Mouse (Mus musculus) midbrain, embryonic 10.5 days (tissue): ENCODE results near the gene Dhfr. TPM values are rescaled to one million over a fixed set of nuclear protein-coding genes. Genes with fewer than 3 reads are reported as not detected.
"Not testable (repeated sequence)": the region's sequence is repeated elsewhere in the genome, so short reads cannot be mapped to it uniquely, and the experiment has no call there.

Source experiments
- DNase-seq: peaks from one replicate; pipeline ENCODE4 v3.0.0-alpha.2; 2017; ENCODE audit warnings: low spot score
- H3K27ac ChIP-seq: fragments of 300-500 bp; sonication (generic); replicated peaks from 2 replicates; pipeline ENCODE4 v1.5.1; 2016; ENCODE audit warnings: mild to moderate bottlenecking
- H3K27me3 ChIP-seq: fragments of 300-500 bp; sonication (generic); 2 replicates; pipeline ENCODE4 v1.6.1; 2016; ENCODE audit warnings: low read depth, mild to moderate bottlenecking; ENCODE audit not compliant: poor library complexity, severe bottlenecking
- H3K36me3 ChIP-seq: fragments of 300-500 bp; sonication (generic); 2 replicates; pipeline ENCODE4 v1.6.1; 2016; ENCODE audit warnings: mild to moderate bottlenecking, moderate library complexity
- H3K4me1 ChIP-seq: fragments of 300-500 bp; sonication (generic); 2 replicates; pipeline ENCODE4 v1.6.1; 2016
- H3K4me3 ChIP-seq: fragments of 300-500 bp; sonication (generic); 2 replicates; pipeline ENCODE4 v1.5.1; 2016; ENCODE audit warnings: mild to moderate bottlenecking, moderate library complexity
- H3K9me3 ChIP-seq: fragments of 300-500 bp; sonication (generic); replicated peaks from 2 replicates; pipeline ENCODE4 v1.6.1; 2016; ENCODE audit warnings: mild to moderate bottlenecking
- WGBS: fragments of 180-500 bp; shearing (Covaris S2); methylation state at CpG from one replicate; pipeline ENCODE4 v1.1.7; 2016; 5-methylcytosine and 5-hydroxymethylcytosine counted together
- polyA plus RNA-seq: library from polyadenylated mRNA; unstranded; fragments of >200 nt; fragmentation: Nextera tagmentation; extraction: Ambion mirVana; gene quantifications from 2 replicates; pipeline ENCODE4 v1.2.1, GENCODE M21; 2016

The Dhfr gene
- polyA plus RNA-seq, 1 experiment from 2014 or later: 28.5 TPM

- DNase-seq: no peak
- Histone ChIP-seq H3K36me3 (peaks cover 90% of the 10 kb centered on the region), H3K27ac (no peak overlapping the region), H3K27me3 (no peaks in the 10 kb centered on the region), H3K4me3 (no peak overlapping the region), H3K4me1 (no peaks in the 10 kb centered on the region), H3K9me3 (no peaks in the 10 kb centered on the region)
- WGBS: 83% methylated on average over 5 of the region's 5 CpGs
These were observed 8.2 kb upstream of the Dhfr start for GRCm38 (mm10) chr13:92346338-92346737.

GRCm38 (mm10) chr13:92351100-92351499, 3.4 kb upstream of the Dhfr start:
- no peak overlapping the region for H3K27ac ChIP-seq
- no peak overlapping the region for H3K4me3 ChIP-seq
- 97% methylated on average over 6 of the region's 6 CpGs for WGBS
- H3K4me1 ChIP-seq: peaks cover 22% of the 10 kb centered on the region
- DNase-seq: no peak
- H3K27me3 ChIP-seq: no peaks in the 10 kb centered on the region
- H3K36me3 ChIP-seq: peaks cover 58% of the 10 kb centered on the region
- no peaks in the 10 kb centered on the region for H3K9me3 ChIP-seq

DNA sequence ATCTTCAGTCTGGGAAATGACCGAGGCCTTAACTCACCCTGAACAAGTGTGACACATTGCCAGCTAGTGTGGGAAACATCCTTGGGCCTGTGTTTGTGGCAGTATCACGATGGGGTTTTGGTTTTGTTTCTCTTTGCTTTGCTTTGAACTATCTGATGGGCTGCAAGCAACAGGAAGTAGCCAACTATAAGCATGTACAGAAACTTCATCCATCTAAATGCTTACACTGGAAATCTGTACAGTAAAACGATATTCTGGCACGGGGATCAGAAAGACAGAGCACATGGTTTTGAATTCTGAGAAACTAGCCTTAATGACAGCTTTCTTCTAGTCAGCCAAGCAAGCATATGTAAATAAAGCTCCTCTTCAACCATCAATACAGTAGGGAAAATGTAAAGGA, 570 bp upstream of the Dhfr start:
- H3K4me3 ChIP-seq: peak overlapping the region; percentile 83
- H3K27me3 ChIP-seq: no peaks in the 10 kb centered on the region
- no peak for DNase-seq
- H3K9me3 ChIP-seq: no peaks in the 10 kb centered on the region
- peaks cover 34% of the 10 kb centered on the region for H3K4me1 ChIP-seq
- 33% methylated on average over 4 of the region's 4 CpGs for WGBS
- H3K36me3 ChIP-seq: peaks cover 55% of the 10 kb centered on the region
- H3K27ac ChIP-seq: peak overlapping the region; percentile 96

DNA sequence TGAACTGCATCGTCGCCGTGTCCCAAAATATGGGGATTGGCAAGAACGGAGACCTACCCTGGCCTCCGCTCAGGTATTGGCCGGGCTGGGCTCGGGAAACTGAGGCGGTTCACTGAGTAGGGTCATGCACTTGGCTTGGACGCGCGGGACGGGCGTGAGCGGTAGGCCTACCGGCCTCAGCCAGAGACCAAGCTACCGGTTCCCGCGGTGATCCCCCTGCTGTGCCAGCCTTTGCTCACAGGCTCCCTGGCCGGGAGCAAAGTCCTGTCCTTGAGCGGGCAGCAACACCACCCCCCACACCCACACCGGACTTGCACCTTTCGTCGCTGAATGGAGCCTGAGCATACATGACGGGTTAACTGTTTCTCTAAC, 732 bp downstream of the Dhfr start:
- Histone ChIP-seq H3K27me3 (no peaks in the 10 kb centered on the region), H3K4me3 (peak overlapping the region; percentile 83), H3K36me3 (peaks cover 60% of the 10 kb centered on the region), H3K27ac (peak overlapping the region; percentile 96), H3K9me3 (no peaks in the 10 kb centered on the region), H3K4me1 (peaks cover 34% of the 10 kb centered on the region)
- WGBS: under 1% methylated on average over 24 of the region's 24 CpGs
- DNase-seq: no peak

DNA sequence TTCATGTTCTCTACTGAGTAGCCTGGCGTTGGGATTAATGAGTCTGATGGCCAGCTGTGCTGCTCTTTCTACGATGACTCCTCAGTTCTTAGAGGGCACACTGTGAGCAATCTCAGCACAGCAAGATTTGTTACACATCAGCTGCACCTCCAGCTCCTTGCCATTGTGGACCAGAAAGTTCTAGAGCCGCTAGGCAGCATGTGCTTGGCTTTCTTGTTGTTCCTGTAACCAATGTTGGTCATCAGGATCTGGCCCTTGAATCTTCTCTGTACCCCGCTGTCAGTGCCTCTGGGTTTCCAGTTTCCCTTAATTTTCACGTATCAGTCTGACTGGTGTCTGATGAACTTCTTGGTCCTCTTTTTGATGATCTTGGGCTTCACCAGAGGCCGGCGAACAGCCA, 1.9 kb downstream of the Dhfr start:
- no peak overlapping the region for H3K27ac ChIP-seq
- H3K4me3 ChIP-seq: peak overlapping the region; percentile 83
- H3K27me3 ChIP-seq: no peaks in the 10 kb centered on the region
- no peak for DNase-seq
- WGBS: 83% methylated on average over 7 of the region's 7 CpGs
- peaks cover 34% of the 10 kb centered on the region for H3K4me1 ChIP-seq
- H3K36me3 ChIP-seq: peaks cover 60% of the 10 kb centered on the region
- H3K9me3 ChIP-seq: no peaks in the 10 kb centered on the region

DNA sequence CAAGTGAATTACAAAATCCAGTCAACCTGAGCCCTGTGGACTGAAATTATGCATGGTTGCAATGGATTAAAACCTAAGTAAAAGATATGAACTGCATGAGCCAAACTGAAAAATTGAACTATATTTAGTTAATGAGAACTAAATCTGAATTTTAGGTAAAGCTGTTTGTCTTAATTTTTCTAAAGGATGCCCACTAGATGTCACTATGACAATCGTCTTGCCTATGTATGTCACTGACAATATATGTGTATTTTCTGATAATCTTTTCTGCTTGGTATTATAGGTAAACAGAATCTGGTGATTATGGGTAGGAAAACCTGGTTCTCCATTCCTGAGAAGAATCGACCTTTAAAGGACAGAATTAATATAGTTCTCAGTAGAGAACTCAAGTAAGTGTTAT, 3.1 kb downstream of the Dhfr start:
- Histone ChIP-seq H3K36me3 (peaks cover 63% of the 10 kb centered on the region), H3K27me3 (no peaks in the 10 kb centered on the region), H3K4me1 (peaks cover 34% of the 10 kb centered on the region), H3K4me3 (no peak overlapping the region), H3K27ac (no peak overlapping the region), H3K9me3 (no peaks in the 10 kb centered on the region)
- WGBS: 79% methylated on average over 2 of the region's 2 CpGs
- no peak for DNase-seq

- peaks cover 7% of the 10 kb centered on the region for H3K4me1 ChIP-seq
- 93% methylated on average over 2 of the region's 2 CpGs for WGBS
These were observed 7.1 kb downstream of the Dhfr start for GRCm38 (mm10) chr13:92361609-92362008.

DNA sequence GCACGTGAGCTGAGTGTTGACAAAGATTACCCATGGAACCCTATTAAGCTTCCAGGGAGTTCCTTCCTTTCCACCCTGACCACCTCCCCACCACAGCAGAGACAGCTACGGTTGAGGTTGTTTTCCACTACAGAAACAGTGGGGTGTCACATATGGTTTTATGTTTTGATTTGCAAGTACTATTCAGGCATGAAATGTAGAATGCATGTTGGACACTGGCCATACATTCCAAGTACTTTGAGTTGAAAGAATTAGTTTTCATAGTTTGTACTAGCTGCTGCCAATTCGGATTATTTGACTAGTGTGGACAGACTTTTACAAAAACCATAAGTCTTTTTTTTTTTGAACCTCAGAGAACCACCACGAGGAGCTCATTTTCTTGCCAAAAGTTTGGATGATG, 10.8 kb downstream of the Dhfr start:
- Histone ChIP-seq H3K27ac (no peak overlapping the region), H3K36me3 (peaks cover 97% of the 10 kb centered on the region), H3K4me1 (no peaks in the 10 kb centered on the region), H3K9me3 (peaks cover 6% of the 10 kb centered on the region; the same call in 1 of the 2 replicates), H3K27me3 (no peaks in the 10 kb centered on the region), H3K4me3 (no peak overlapping the region)
- DNase-seq: no peak
- 92% methylated on average over 4 of the region's 4 CpGs for WGBS

More at GRCm38 (mm10) chr13:92361609-92362008, 7.1 kb downstream of the Dhfr start:
- Histone ChIP-seq H3K4me3 (no peak overlapping the region), H3K9me3 (no peaks in the 10 kb centered on the region), H3K27me3 (no peaks in the 10 kb centered on the region), H3K27ac (no peak overlapping the region), H3K36me3 (peaks cover 97% of the 10 kb centered on the region)
- DNase-seq: no peak

DNA sequence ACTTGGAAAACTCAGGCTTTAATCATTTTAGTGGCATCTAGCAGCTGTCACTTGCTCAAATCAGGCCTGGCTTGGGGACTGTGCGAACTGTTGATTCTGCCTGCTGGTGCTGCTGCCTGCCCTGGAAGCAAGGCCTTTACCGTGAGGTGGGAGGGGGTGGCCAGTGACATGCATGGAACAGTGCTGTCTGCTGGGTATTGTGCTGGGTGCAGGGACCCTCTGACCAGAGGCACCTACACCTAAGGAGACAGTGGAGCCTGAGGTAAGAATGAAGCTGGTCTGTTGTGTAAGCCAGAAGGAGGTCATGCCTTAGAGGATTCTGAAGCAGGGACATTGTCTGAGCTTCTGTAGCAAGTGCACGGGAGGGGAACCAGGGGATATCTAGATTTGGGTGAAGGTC, 16.3 kb downstream of the Dhfr start:
- Histone ChIP-seq H3K9me3 (peaks cover 6% of the 10 kb centered on the region; the same call in 1 of the 2 replicates), H3K27me3 (no peaks in the 10 kb centered on the region), H3K36me3 (peaks cover 90% of the 10 kb centered on the region), H3K4me1 (no peaks in the 10 kb centered on the region), H3K27ac (no peak overlapping the region), H3K4me3 (no peak overlapping the region)
- DNase-seq: no peak
- WGBS: 93% methylated on average over 3 of the region's 3 CpGs

DNA sequence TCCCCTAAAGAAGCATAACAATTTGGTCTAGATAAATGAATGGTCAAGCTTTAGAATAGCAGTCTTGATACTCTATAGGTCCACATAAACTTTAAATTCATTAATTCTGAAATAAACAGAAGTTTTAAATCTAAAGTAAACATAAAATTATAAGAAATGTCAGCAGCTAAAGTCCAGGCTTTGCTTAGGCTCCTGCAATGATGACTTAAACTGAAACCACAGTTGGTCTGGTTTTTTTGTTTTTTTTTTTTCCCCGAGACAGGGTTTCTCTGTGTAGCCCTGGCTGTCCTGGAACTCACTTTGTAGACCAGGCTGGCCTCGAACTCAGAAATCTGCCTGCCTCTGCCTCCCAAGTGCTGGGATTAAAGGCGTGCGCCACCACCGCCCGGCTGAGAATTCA, 16.9 kb downstream of the Dhfr start:
- not testable (repeated sequence) for H3K4me3 ChIP-seq, H3K27me3 ChIP-seq, DNase-seq, H3K27ac ChIP-seq, H3K4me1 ChIP-seq
- peaks cover 90% of the 10 kb centered on the region for H3K36me3 ChIP-seq
- H3K9me3 ChIP-seq: peaks cover 12% of the 10 kb centered on the region; the same call in 1 of the 2 replicates
- WGBS: 91% methylated on average over 6 of the region's 6 CpGs

GRCm38 (mm10) chr13:92387367-92387766, 32.8 kb downstream of the Dhfr start:
- no peak for DNase-seq
- Histone ChIP-seq H3K4me3 (no peak overlapping the region), H3K27ac (no peak overlapping the region), H3K9me3 (no peaks in the 10 kb centered on the region), H3K36me3 (peaks cover 49% of the 10 kb centered on the region), H3K27me3 (no peaks in the 10 kb centered on the region), H3K4me1 (no peaks in the 10 kb centered on the region)
- 86% methylated on average over 3 of the region's 3 CpGs for WGBS

DNA sequence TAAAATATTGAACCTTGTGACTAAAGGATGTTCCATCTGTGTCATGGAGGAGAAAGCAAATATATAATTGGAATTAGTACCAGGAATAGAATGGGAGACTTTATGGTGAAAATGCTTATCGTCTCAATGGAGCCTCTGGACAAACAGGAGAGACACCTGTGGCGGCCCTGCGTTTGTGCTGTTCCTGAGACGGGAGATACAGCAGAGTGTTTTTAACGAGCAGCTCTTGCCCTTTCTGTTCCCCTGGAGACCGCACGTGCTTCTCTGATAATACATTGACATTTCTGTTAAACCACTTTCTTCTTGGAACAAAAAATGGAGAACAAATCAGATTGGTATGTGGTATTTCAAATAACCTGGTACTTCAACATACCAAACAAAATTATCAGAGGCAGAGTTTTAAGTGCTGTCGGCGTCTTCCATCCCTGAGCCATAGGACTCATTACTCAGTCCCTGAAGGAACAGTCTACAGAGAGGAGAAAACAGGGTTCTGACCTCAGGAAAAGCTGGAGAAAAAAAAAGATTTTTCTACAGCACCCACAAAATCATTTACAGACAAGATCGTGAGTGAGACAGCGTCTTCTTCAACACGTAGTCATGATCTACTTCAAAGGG, 38.6 kb downstream of the Dhfr start:
- H3K4me3 ChIP-seq: no peak overlapping the region
- no peak for DNase-seq
- H3K27ac ChIP-seq: no peak overlapping the region
- H3K9me3 ChIP-seq: no peaks in the 10 kb centered on the region
- no peaks in the 10 kb centered on the region for H3K4me1 ChIP-seq
- WGBS: 90% methylated on average over 12 of the region's 12 CpGs
- no peaks in the 10 kb centered on the region for H3K27me3 ChIP-seq
- no peaks in the 10 kb centered on the region for H3K36me3 ChIP-seq

DNA sequence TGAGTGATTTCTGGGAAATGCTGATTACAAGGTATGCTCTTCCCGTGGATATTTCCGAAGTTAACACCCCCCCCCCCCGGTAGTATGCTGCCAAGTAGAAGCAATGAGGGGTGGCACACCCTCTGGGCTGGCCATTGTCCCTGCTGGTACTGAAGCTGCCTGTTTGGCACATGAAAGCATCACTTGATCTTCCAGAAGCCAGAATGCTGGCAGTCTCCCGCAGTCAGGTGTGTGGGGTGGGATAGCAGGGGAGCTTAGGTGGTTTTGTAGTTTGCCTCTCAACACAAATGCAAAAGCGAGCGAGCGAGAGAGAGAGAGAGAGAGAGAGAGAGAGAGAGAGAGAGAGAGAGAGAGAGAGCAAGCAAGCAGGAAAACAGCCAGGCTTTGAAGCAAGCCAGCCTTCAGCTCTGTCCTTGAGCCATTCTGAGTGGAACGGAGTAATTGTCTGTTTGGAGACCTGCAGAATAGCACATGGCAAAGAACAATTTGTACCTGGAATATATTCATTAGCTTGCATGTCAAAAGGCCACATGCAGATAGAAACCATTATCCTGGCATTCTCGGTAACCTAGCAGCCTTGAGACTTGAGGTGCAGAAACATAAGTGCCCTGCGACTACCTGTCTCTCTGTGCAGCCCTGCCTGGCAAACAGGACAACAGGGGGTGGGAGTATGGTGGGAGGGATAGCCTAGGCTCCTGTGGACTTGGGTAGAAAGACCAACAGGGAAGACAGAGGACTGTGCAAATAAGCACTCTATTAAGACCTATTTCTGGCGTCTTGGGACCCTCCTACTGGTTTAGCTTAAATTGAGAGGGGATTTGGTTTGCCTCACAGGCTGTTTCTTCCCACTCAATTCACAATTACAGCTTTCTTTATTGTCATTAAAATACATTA, 44.2 kb downstream of the Dhfr start:
- H3K4me1 ChIP-seq: no peaks in the 10 kb centered on the region
- H3K27ac ChIP-seq: no peak overlapping the region
- no peak for DNase-seq
- no peaks in the 10 kb centered on the region for H3K27me3 ChIP-seq
- no peak overlapping the region for H3K4me3 ChIP-seq
- 81% methylated on average over 11 of the region's 11 CpGs for WGBS
- H3K36me3 ChIP-seq: no peaks in the 10 kb centered on the region
- H3K9me3 ChIP-seq: no peaks in the 10 kb centered on the region
